Mouse (Mus musculus) brain, embryonic 14.5 days (tissue): ENCODE measurements around the gene Gipr.
A peak's percentile ranks its signal among the peaks of the same experiment; 100 is the strongest.

Experiments used
- CTCF ChIP-seq: fragments of 200-500 bp; IDR thresholded peaks from 2 replicates; pipeline ENCODE4 v1.5.1; 2012; ENCODE audit warnings: inconsistent platforms, mild to moderate bottlenecking, moderate library complexity, borderline replicate concordance; ENCODE audit not compliant: insufficient read depth, insufficient read length; ENCODE audit errors: extremely low read depth
- POLR2A ChIP-seq: fragments of 200-500 bp; IDR thresholded peaks from 2 replicates; pipeline ENCODE4 v1.6.1; 2012; ENCODE audit warnings: mild to moderate bottlenecking, inconsistent platforms, borderline replicate concordance; ENCODE audit not compliant: poor library complexity, insufficient read depth, insufficient read length, severe bottlenecking; ENCODE audit errors: extremely low read depth

DNA sequence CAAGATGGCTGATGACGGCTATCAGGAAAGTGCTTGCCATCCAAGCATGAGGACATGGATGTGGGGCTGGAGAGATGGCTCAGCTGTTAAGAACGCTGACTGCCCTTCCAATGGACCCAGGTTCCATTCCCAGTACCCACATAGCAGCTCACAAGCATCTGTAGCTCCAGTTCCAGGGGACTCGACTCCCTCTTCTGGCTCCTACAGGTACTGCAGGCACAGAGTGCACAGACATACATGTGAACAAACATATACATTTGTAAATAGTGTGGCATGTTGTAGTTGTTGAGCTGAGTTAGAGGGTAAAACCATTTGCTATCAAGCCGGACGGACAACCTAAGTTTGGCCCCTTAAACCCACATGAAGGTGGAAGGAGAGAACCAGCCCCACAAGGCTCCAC lies 44.1 kb upstream of the Gipr start:
- TF ChIP-seq POLR2A: no peak
- peak; percentile 34; the same call in 1 of the 2 replicates for TF ChIP-seq CTCF
